Mouse (Mus musculus): ENCODE measurements at regions not wholly inside any gene's neighbourhood (a gene's known extent, or its start where the extent isn't known, plus 50 kb on each side); places are given as distances from the start of the nearest gene placed in this dataset.

DNA sequence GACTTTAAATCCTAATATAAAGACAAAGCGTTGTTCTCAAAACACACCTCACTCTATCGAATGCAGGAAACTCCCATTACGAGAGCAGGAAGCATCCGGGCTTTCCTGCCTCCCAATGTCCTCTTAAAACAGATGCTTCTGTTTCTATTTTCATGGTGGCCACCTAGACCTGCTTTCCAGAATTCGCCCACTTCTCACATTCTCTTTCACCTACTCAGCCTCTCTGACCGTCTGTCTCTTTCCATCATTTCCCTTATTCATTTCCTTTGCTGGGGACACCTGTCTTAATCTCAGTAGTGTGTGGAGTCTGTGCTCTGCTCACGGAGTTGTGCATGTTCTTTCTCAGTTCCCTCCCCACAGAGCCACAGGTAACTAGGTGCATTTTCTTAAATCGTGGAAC is 240.3 kb downstream of the Fam198b start:
- TF ChIP-seq EP300 (IDR thresholded peaks at IDR 0.05; ENCODE audit: low read depth), result no peak
- no peak for TF ChIP-seq CTCF (IDR thresholded peaks at IDR 0.05; ENCODE audit: low read depth)

Data from heart, postnatal 0 days (tissue).